ENCODE assay signal across 8 mouse cellular contexts in genomic region chr4:12170986-12171317, GRCm38 (mm10). TPM values are rescaled to one million over a fixed set of nuclear protein-coding genes. Genes with fewer than 3 reads are reported as not detected.
A peak's percentile ranks its signal among the peaks of the same experiment; 100 is the strongest.
DNase-seq lines count a peak whose midpoint lies in the region; ATAC-seq lines count a peak whose summit lies in the region.

No protein-coding gene starts in this region.

- peaks cover 4% of the 10 kb centered on the region; the same call in 1 of the 2 replicates for H3K36me3 ChIP-seq in forebrain, embryonic 11.5 days (ENCODE audit: control insufficient read depth, insufficient read depth, low read length)
- peaks cover 19% of the 10 kb centered on the region for H3K36me3 ChIP-seq in limb, embryonic 13.5 days
- H3K36me3 ChIP-seq in stomach, embryonic 14.5 days (ENCODE audit: control insufficient read depth, insufficient read depth, low read length) = peaks cover 12% of the 10 kb centered on the region

- DNase-seq in right cerebral cortex, postnatal 25 days = peak; percentile 5
- no peak for DNase-seq in right cerebral cortex, adult 18-20 months
- no peak for DNase-seq in forebrain, embryonic 11.5 days (ENCODE audit: low spot score)
- no peak for DNase-seq in adrenal gland, adult 2 months
- no peak for DNase-seq in B cell, adult 2 months
- DNase-seq in urinary bladder, adult 2 months (ENCODE audit: low spot score) = no peak

- H3K9ac ChIP-seq in forebrain, embryonic 11.5 days (ENCODE audit: low read length) = peak overlapping the region; percentile 98
- H3K9ac ChIP-seq in limb, embryonic 13.5 days = peak overlapping the region; percentile 99
- peak overlapping the region; percentile 99 for H3K9ac ChIP-seq in stomach, embryonic 14.5 days (replicated peaks; ENCODE audit: low read depth, low read length)

- no peak for ATAC-seq in forebrain, embryonic 11.5 days (replicated peaks; ENCODE audit: low FRiP score)
- ATAC-seq in limb, embryonic 13.5 days (ENCODE audit: low FRiP score, low read depth) = no peak
- ATAC-seq in stomach, embryonic 14.5 days (ENCODE audit: insufficient number of reproducible peaks, insufficient read depth, low FRiP score, low read depth) = no peak

- H3K4me1 ChIP-seq in forebrain, embryonic 11.5 days (replicated peaks; ENCODE audit: control insufficient read depth, insufficient read depth, low read length) = 0 out of 2 replicates have a peak, but pooled peaks cover 4% of the 10 kb centered on the region
- peaks cover 12% of the 10 kb centered on the region for H3K4me1 ChIP-seq in limb, embryonic 13.5 days
- peaks cover 8% of the 10 kb centered on the region; the same call in 1 of the 2 replicates for H3K4me1 ChIP-seq in stomach, embryonic 14.5 days (ENCODE audit: control insufficient read depth, insufficient read depth, low read length)

- no peaks in the 10 kb centered on the region for H3K27me3 ChIP-seq in forebrain, embryonic 11.5 days (ENCODE audit: control insufficient read depth, insufficient read depth, low read length)
- no peaks in the 10 kb centered on the region for H3K27me3 ChIP-seq in limb, embryonic 13.5 days
- no peaks in the 10 kb centered on the region for H3K27me3 ChIP-seq in stomach, embryonic 14.5 days (ENCODE audit: control insufficient read depth, insufficient read depth, low read length)

- peak overlapping the region; percentile 75 for H3K4me3 ChIP-seq in forebrain, embryonic 11.5 days (ENCODE audit: low read depth, low read length)
- peak overlapping the region; percentile 82 for H3K4me3 ChIP-seq in limb, embryonic 13.5 days
- peak overlapping the region; percentile 82 for H3K4me3 ChIP-seq in stomach, embryonic 14.5 days (ENCODE audit: low read depth, low read length)

- no peaks in the 10 kb centered on the region for H3K9me3 ChIP-seq in forebrain, embryonic 11.5 days (ENCODE audit: control insufficient read depth, low read length)
- no peaks in the 10 kb centered on the region for H3K9me3 ChIP-seq in limb, embryonic 13.5 days
- H3K9me3 ChIP-seq in stomach, embryonic 14.5 days (ENCODE audit: control insufficient read depth, low read depth, low read length) = no peaks in the 10 kb centered on the region

- 16% methylated on average over 9 of the region's 9 CpGs for WGBS in forebrain, embryonic 11.5 days
- WGBS in limb, embryonic 13.5 days = 13% methylated on average over 9 of the region's 9 CpGs
- whole genome bisulfite sequencing in stomach, embryonic 14.5 days = 8% methylated on average over 9 of the region's 9 CpGs

- peak overlapping the region; percentile 75 for H3K4me2 ChIP-seq in forebrain, embryonic 11.5 days (ENCODE audit: low read depth, low read length, severe bottlenecking)
- peak overlapping the region; percentile 71 for H3K4me2 ChIP-seq in limb, embryonic 13.5 days (replicated peaks)
- H3K4me2 ChIP-seq in stomach, embryonic 14.5 days (replicated peaks; ENCODE audit: low read depth, low read length) = peak overlapping the region; percentile 69

- peak overlapping the region; percentile 87; the same call in 1 of the 2 replicates for H3K27ac ChIP-seq in forebrain, embryonic 11.5 days (ENCODE audit: low read depth, low read length)
- H3K27ac ChIP-seq in limb, embryonic 13.5 days = peak overlapping the region; percentile 95
- H3K27ac ChIP-seq in stomach, embryonic 14.5 days (ENCODE audit: low read length) = peak overlapping the region; percentile 91

RNA-seq across cellular contexts. Expression of gene Fam92a, which starts 0.9 kb away (rescaled TPM):
- 89.9 and 116 TPM in 2 replicates for polyA plus RNA-seq in forebrain, embryonic 11.5 days (2014; fragmentation: Nextera tagmentation; extraction: Ambion mirVana)
- polyA plus RNA-seq in limb, embryonic 13.5 days (2015; fragmentation: Nextera tagmentation; extraction: Ambion mirVana) = 116 and 122 TPM in 2 replicates
- polyA plus RNA-seq in stomach, embryonic 14.5 days (2014; fragmentation: Nextera tagmentation; extraction: Ambion mirVana) = 102 and 105 TPM in 2 replicates
- total RNA-seq in adrenal gland, adult 2 months (2021) = 10 to 100 TPM; 32.3 to 38.2 TPM
- 2.6 and 4.4 TPM in 2 replicates for polyA plus RNA-seq in adrenal gland, adult 2 months (2012; rRNA removed)
- 37.5 and 38.6 TPM in 2 replicates for polyA plus RNA-seq in urinary bladder, adult 2 months (2012; rRNA removed)

RNA-seq across cellular contexts. Expression of gene Rbm12b1, which starts 30.9 kb away (rescaled TPM):
- 8.1 and 9.1 TPM in 2 replicates for polyA plus RNA-seq in forebrain, embryonic 11.5 days (2014; fragmentation: Nextera tagmentation; extraction: Ambion mirVana)
- polyA plus RNA-seq in limb, embryonic 13.5 days (2015; fragmentation: Nextera tagmentation; extraction: Ambion mirVana) = 6.0 and 7.4 TPM in 2 replicates
- polyA plus RNA-seq in stomach, embryonic 14.5 days (2014; fragmentation: Nextera tagmentation; extraction: Ambion mirVana) = 5.4 and 7.8 TPM in 2 replicates
- total RNA-seq in adrenal gland, adult 2 months (2021) = 1 to 10 TPM; 8.7 to 9.2 TPM
- polyA plus RNA-seq in adrenal gland, adult 2 months (2012; rRNA removed) = 2.7 and 3.1 TPM in 2 replicates
- 7.3 and 10.6 TPM in 2 replicates for polyA plus RNA-seq in urinary bladder, adult 2 months (2012; rRNA removed)
